Mouse (Mus musculus): ENCODE data around the gene Atp5e.
A peak's percentile ranks its signal among the peaks of the same experiment; 100 is the strongest.

Gene Atp5e

DNA sequence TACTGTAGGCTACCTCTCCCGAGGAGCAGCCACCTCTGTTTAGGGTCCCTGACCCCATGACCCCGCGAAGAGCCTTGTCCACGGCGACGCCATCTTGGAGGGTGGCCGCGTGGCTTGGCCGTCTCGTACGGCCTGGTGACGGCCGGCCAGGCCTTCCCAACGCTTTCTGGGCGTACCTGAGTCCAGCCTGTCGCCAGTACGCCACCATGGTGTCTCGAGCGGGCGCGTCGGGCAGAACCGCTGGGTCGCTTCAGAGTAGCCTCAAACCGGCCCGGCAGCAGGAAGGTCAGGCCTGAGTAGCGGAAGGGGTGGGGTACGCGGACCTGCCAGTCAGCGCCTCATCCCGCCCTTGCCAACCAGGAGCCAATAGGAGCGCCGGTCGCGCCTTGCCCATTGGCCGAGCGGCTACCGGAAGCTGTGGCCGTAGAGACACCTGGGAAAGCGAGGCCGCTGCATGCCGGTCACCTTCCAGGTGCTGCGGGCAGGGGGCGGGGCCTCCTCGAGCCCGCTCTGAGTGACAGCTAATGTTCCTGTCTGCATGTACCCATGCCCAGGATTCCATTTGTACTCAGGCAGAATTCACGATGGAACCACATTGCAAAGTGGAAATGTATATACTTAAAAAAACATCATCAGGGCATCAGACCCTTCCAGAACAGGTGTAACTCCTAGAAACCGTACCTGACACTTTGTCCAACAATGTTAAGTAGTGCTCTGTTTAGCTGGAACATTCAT, at the start of gene Atp5e:
Gene Atp5e, minus strand, starts transcription at position 317 of the 735 bp plus-strand sequence.
- ATAC-seq (ENCODE audit: insufficient number of reproducible peaks, low FRiP score, low TSS enrichment): peak; percentile 100

DNA sequence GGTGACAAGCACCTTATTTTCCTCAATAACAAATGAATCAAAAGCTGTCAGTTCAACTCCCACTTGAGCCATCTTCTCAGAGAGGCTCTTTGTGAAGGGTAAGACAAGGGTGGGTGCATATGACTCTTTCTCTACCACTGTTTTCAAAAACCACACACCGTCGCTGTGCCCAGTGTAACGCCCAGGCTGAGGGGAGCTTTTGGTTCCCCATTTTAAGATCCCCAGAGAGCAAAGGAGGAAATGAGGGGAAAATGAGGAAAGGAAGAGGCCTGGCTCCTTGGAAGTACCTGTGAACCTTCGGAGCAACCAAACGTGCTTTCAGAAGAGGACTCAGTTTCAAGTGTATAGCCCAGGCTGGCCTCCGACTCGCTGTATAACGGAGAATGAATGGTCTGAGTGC, 45.9 kb upstream of the Atp5e start:
- ATAC-seq (ENCODE audit: insufficient number of reproducible peaks, low FRiP score, low TSS enrichment): no peak

GRCm38 (mm10) chr2:174507998-174508397, 44.1 kb upstream of the Atp5e start:
- no peak for ATAC-seq (ENCODE audit: insufficient number of reproducible peaks, low FRiP score, low TSS enrichment)

GRCm38 (mm10) chr2:174502831-174503460, 39.0 kb upstream of the Atp5e start:
- ATAC-seq (ENCODE audit: insufficient number of reproducible peaks, low FRiP score, low TSS enrichment): no peak

DNA sequence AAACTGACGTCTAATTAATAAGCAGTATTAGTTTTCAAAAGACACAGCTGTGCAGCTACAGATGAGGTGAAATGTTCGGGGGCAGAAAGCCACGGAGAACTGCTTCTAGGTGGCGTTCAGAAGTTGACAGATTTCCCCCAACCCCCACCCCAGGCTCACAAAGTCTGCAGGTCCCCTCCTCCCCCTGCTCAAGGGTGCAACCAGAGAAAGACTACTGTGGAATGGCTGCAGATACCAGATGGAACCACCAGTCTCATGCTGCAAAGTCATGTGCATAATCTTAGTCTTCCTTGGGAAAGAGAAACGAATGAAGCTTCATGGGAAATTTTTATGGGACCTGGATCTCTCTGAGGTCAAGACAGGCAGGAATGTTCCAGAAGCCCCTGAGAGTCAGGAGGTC, 38.4 kb upstream of the Atp5e start:
- ATAC-seq (ENCODE audit: insufficient number of reproducible peaks, low FRiP score, low TSS enrichment): no peak

- ATAC-seq (ENCODE audit: insufficient number of reproducible peaks, low FRiP score, low TSS enrichment): no peak
These were observed 37.6 kb upstream of the Atp5e start for GRCm38 (mm10) chr2:174501517-174501916.

DNA sequence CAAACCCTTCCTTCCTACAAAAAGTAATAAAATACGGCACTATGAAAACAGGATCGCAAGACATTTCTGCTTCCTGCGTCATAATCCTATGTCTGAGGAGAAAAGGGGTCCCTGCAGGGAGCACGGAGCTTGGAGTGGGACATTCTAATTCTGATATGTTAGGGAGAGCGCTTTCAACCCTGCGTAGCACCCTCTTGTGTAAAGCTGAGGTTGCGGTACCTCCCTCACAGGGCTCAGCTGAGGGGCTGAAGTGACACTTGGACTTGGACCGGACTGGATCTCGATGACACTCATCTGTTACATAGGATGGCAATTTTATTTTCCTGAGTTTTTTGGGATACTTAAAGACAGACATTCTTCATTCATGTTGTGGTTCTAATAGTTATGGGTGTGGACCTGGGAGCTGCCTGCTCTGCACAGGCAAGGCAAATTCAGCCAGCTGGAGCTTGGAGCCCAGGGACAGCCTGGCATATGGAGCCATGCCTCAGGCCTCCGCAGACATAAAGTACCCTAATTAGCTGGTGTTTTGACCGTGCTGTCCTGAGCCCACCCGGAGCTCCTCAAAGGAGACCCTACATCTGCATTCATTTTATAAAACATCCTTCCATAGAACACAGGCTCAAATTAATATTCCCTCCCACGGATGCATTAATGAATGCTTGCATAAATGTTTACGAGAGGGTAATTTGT, 37.1 kb upstream of the Atp5e start:
- no peak for ATAC-seq (ENCODE audit: insufficient number of reproducible peaks, low FRiP score, low TSS enrichment)

DNA sequence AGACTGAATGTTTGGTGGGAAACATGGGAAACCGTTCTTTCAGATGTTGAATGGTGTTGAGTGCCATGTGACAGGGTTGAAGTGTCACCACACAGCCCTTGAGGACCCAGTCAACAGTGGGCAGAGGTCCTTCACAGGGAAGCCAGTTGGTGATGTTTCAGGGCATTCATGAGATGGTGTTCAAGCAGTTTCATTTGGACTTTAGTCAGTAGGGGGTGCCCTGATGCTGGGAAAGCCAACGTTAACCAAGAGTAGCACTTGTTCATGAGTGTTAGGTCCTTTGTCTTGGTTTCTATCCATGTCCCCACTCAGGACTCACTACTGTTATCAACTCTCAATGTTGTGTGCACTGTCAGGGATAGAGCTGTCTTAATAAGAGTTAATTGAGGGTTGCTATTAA, 29.0 kb upstream of the Atp5e start:
- ATAC-seq (ENCODE audit: insufficient number of reproducible peaks, low FRiP score, low TSS enrichment): no peak

DNA sequence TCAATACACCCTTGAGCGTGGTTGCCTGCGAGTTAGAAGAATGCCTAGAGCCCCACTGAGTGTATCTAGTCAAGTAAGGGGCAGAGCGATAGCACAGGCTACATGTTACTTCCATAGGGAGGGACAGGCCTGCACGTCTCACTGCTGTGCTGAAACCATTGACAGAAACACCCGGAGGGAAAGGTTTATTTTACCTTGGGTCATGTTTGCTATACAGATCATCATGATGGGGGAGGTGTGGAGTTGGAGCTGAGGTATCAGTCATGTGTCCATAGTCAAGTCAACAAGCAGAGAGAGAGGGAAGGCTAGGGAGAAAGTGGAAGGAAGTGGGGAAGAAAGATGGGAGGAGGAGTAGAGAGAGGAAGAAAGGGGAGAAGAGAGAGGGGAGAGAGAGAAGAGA, 23.1 kb upstream of the Atp5e start:
- no peak for ATAC-seq (ENCODE audit: insufficient number of reproducible peaks, low FRiP score, low TSS enrichment)

DNA sequence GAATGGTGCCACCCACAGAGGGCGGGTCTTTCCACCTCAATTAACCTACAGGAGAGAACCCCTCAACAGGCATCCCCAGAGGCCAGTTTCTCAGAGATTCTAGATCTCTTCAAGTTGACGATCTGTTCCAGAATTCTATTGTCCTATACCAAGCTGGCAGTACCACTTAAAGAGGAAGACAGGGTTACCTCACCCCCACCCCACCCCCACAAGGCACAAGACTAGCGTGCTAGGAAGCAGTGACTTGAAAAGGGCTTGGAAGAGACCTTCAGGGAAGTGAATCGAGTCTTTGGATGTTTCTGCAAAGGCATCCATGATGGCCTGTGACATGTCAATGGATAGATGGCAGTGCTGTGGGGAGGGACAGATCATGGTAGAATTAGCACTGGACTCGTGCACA, 14.8 kb upstream of the Atp5e start:
- no peak for ATAC-seq (ENCODE audit: insufficient number of reproducible peaks, low FRiP score, low TSS enrichment)

DNA sequence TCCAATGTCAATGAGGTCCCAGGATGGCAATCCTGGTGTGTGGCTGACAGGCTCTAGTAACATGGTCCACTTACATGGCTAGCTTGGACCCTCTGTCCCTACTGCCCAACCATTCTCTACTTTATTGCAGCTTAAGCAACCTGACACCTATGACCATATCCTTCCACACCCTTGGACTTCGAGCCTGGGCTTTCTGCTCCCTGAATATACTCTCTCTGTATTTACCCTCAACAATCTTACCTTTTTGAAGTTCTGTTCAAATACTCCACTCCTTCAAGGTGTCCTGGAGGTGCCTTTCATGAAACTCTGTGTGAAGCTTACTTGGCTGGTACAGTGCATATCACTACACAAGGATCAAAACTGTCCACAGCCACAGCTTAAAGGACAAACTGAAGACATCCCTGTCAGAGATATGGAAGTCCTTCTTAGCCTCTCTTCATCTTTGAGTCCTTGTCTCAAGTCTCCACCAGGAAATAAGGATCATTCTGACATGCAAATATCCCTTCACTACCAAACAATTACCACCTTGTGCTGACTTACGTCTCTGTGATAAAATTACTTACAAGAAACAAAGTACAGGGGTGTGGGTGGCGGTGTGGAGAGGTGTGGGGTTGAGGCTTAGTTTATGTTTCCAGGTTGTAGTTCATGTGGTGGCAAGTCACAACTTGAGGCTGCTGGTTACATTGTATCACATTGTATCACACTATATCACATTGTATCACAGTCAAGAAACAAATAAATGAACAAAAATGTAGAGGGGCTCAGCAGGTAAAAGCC, 13.8 kb upstream of the Atp5e start:
- no peak for ATAC-seq (ENCODE audit: insufficient number of reproducible peaks, low FRiP score, low TSS enrichment)

GRCm38 (mm10) chr2:174473550-174473927, 9.6 kb upstream of the Atp5e start:
- ATAC-seq (ENCODE audit: insufficient number of reproducible peaks, low FRiP score, low TSS enrichment): no peak

GRCm38 (mm10) chr2:174472818-174473549, 9.1 kb upstream of the Atp5e start, which contains the start of gene Prelid3b:
Prelid3b (minus strand) TSS chr2:174473081.
- peak; percentile 90 for ATAC-seq (ENCODE audit: insufficient number of reproducible peaks, low FRiP score, low TSS enrichment)

DNA sequence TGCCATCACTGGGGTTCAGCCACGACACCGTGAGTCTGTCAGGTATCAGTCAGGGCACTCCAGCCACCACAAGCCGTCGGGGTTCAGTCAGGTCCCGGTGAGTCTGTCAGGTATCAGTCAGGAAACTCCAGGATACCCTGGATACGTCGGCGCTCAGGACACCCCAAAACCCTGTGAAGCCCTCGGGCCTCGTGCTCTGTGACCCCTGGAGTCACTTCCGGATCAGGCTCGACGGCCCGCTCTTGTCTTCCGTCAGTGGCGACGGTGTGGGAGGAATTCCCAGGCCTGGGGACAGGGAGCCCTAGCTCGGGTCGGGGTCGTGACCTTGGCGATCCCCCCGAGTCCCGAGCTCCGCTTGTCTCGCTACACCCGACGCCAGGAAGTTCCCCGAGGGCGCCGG, 8.5 kb upstream of the Atp5e start:
- ATAC-seq (ENCODE audit: insufficient number of reproducible peaks, low FRiP score, low TSS enrichment): peak; percentile 13

DNA sequence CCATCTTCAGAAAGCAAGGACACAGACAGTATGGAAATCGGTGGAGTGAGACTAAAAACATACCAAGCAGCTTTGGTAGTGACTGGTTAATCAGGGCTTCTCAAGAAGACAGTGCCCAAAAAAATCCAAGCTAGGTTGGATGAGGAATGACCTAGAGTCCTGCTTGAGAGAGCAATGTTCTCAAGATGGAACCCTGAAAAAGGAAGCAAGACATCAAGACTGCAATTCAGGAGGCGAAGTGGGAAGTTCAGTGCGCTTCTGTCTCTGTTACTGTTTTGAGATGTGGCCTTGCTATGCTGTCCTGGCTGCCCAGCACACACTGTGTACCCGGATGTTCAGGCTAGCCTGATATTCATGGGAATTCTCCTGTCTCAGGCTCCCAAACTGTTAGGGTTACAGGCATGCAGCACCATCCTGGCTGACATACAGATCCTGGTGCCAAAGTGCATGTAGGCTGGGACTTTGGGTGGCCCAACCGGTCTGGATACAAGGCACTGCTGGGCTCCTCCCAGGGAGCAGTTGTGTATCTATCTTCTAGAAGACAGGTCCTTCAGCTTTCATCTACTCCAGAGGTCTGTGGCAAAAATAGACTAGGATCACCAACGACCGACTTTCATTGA, 7.0 kb upstream of the Atp5e start:
- ATAC-seq (ENCODE audit: insufficient number of reproducible peaks, low FRiP score, low TSS enrichment): no peak

GRCm38 (mm10) chr2:174470333-174470732, 6.4 kb upstream of the Atp5e start:
- no peak for ATAC-seq (ENCODE audit: insufficient number of reproducible peaks, low FRiP score, low TSS enrichment)

DNA sequence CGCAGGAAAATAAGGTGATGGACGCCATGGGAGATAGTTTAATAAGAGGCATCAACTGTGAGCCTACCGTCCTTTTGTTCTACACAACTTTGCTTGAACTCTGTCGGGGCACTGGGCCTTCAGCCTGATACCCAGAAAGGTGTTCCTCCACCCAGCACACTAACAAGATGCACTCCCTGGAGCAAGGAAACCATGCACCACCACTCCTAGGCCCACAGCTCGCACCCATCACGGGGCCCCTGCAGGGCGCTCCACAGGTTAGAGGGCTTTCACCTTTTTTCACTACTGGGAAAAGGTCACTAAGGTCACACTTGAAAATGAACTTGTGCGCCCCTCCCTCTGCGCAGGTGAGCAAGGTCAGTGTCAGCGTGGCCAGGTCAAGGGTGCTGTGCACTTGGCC, 535 bp downstream of the Atp5e start:
- peak; percentile 11; the same call in 1 of the 2 replicates for ATAC-seq (ENCODE audit: insufficient number of reproducible peaks, low FRiP score, low TSS enrichment)

GRCm38 (mm10) chr2:174459365-174459764, 4.5 kb downstream of the Atp5e start:
- no peak for ATAC-seq (ENCODE audit: insufficient number of reproducible peaks, low FRiP score, low TSS enrichment)

DNA sequence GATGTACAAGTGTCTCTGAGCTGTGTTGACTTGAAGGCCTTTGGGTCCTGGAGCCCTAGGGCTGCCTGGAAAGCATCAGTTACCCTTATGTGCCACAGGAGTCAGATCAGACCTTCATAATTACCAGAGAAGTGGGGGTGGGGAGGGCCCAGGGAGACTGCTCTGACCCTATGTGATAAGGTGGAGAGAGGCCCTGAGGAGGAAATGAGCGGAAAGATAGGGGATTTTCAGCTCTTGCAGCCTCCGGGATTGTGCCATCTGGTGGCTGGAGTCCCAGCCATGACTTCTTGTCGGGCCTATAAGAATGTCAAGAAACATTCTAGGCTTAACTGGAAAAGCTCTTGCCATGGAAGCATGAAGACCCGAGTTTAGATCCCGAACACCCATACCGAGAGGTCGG, 10.2 kb downstream of the Atp5e start:
- ATAC-seq (ENCODE audit: insufficient number of reproducible peaks, low FRiP score, low TSS enrichment): no peak

- no peak for ATAC-seq (ENCODE audit: insufficient number of reproducible peaks, low FRiP score, low TSS enrichment)
These were observed 13.6 kb downstream of the Atp5e start, which contains the start of gene Tubb1 for GRCm38 (mm10) chr2:174450353-174450752. Tubb1 (plus strand) TSS chr2:174450695.
